Mouse (Mus musculus): ENCODE measurements around the gene Pde4d.

Gene Pde4d

DNA sequence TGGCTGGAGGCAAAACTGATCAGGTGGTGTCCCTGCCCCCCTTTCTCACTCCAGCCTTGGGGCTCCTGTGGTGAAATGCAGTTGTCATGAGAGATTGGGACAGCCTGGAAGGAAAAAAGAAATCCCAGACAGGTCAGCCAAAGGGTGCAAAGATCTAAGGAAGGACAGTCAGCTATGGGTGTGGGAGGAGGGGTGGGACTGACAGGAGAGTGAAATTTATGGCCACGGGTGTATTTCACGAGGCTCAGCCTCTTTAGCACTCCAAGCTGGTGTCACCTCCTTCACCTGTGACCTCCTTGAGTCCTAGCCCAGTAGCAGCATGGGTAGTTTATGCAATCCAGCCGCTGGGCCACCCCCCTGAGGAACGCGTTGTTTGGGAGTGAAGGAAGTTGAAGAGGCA lies 1465.1 kb downstream of the Pde4d start:
- in situ Hi-C loops (cut with MboI; ENCODE audit: low pct_unique_long_range_greater_than_20kb in 1 of 2, low sequenced_read_pairs in 2 of 2, unreplicated experiment in 1 of 2): loop anchor here (10.0 to 25.0 kb wide), 4 partner anchors 140 to 678 kb away; partner anchors contain the start of gene Gapt (in 1 of the 2)

DNA sequence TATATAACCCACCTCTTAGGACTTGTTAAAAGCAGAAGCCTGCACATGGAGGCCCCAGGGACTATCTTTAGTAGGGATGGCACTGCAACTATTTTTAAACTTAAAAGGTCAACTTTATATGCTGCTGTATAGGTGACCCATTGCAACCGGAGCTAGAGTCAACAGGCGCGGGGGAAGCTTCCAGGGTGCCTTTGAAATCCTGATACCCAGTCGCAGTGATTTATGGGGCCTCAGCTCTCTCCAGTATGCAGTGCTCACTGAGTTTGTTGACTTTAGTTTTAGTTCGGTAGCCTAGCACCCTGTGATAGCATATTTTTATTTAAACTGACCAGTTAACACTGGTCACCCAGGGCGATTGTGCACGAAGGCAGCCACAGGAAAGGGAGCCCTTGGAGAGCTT lies 1465.8 kb downstream of the Pde4d start:
- in situ Hi-C loops (cut with MboI; ENCODE audit: low pct_unique_long_range_greater_than_20kb in 1 of 2, low sequenced_read_pairs in 2 of 2, unreplicated experiment in 1 of 2): loop anchor here (10.0 to 25.0 kb wide), 4 partner anchors 141 to 678 kb away; partner anchors contain the start of gene Gapt (in 1 of the 2)

DNA sequence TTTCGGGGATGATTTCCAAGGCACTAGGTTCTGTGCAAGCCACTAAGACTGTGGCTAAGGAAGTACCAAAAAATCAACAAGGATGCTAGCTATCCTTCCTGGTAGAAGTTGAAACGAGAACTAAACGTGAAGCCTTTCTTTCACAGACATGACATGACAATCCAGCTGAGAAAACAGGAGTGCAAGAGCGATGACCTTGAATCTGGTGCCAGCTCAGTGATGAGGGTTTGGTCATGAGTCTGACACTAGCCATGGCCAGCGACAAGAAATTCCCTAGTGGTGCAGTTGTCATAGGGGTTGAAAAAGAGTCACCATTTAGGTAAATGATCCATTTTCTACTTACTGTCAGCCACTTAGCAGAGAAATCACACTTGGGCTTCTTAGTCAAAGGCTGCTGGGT lies 1466.2 kb downstream of the Pde4d start:
- in situ Hi-C loops (cut with MboI; ENCODE audit: low pct_unique_long_range_greater_than_20kb in 1 of 2, low sequenced_read_pairs in 2 of 2, unreplicated experiment in 1 of 2): loop anchor here (10.0 to 25.0 kb wide), 4 partner anchors 141 to 679 kb away; partner anchors contain the start of gene Gapt (in 1 of the 2)

DNA sequence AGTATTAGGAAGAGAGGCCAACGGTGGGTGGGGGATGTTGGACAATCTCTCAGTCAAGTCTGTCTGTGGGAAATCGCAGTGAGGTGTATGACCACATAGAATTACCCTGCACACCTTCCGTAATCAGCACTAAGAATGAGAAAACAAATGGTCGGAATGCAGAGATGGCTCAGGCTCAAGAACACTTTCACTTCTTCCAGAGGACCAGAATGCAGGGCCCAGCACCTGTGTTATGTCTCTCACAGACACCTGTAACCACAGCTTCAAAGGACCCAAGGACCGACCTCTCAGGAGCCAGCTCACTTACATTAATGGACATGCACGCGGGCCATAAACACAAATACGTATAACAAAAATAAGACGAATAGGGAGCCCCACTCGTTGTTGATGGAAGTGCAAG lies 1467.8 kb downstream of the Pde4d start:
- in situ Hi-C loops (cut with MboI; ENCODE audit: low pct_unique_long_range_greater_than_20kb in 1 of 2, low sequenced_read_pairs in 2 of 2, unreplicated experiment in 1 of 2): loop anchor here (10.0 to 25.0 kb wide), 4 partner anchors 143 to 680 kb away; partner anchors contain the start of gene Gapt (in 1 of the 2)

DNA sequence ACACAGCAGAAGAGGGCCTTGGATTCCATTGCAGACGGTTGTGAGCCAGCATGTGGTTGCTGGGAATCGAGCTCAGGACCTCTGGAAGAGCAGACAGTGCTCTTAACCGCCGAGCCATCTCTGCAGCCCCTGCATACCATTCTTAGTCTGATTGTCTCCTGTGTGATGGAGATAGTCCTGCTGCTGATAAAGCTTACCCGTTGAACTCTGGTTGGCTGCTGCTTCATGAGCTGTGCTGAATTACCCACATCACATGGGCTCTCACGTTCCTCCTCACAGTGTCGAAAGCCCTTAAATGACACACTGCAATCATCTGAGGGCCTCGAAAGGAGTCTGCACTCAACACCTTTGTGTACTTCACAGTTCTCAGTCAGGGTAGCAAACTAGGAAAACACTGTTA lies 1468.9 kb downstream of the Pde4d start:
- in situ Hi-C loops (cut with MboI; ENCODE audit: low pct_unique_long_range_greater_than_20kb in 1 of 2, low sequenced_read_pairs in 2 of 2, unreplicated experiment in 1 of 2): loop anchor here (10.0 to 25.0 kb wide), 4 partner anchors 144 to 681 kb away; partner anchors contain the start of gene Gapt (in 1 of the 2)

DNA sequence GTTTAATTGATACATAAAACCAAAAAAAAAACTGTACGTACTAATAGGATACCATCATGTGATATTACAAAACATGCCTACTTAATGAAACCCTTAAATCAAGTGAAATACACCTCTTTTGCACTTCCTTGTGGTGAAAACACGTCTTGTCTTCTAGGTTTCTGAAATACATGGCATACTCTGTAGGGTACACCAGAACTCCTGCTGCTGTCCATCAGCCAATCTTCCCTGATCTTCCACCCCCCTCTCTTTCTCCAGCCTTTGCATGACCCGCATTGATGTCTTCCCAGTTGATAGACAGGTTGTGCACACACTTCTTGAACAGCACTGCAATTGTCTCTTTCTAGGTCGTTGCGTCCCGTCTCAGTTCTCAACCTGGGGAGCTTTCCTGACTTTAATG lies 1470.5 kb downstream of the Pde4d start:
- in situ Hi-C loops (cut with MboI; ENCODE audit: low pct_unique_long_range_greater_than_20kb in 1 of 2, low sequenced_read_pairs in 2 of 2, unreplicated experiment in 1 of 2): loop anchor here (5.0 to 25.0 kb wide), 5 partner anchors 97 to 683 kb away; partner anchors contain the start of gene Gapt (in 1 of the 2)

DNA sequence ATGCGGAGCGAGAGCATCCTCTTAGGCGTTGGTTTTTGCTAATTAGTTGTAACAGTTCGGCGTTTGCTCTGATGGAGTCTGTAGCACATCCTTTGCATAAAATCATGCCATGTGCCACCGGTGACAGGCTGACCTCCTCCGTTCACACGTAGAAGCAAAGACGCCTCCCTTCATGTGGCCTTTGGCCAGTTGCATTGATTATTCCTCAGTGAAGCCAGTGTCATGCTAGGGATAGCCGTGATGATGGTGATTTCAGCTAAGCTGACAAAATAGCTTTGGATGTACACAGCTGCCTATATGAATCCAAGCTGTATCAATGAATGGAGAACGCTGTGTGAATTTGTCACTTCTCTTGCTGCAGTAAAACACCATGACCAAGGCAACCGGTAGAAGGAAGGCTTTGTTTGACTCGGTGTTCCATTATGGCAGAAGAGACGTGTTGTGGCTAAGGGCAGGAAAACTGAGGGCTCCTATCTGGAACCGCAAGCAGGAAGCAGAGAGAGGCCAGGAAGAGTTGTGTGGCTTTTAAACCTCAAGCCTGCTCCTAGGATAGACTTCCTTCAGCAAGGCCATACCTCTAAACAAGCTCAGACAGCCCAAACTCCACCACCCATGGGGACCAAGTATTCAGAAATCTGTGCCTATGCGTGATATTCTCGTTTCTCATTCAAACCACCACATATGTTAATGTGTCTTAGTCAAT lies 1471.7 kb downstream of the Pde4d start:
- in situ Hi-C loops (cut with MboI; ENCODE audit: low pct_unique_long_range_greater_than_20kb in 1 of 2, low sequenced_read_pairs in 2 of 2, unreplicated experiment in 1 of 2): loop anchor here (5.0 to 25.0 kb wide), 5 partner anchors 96 to 684 kb away; partner anchors contain the start of gene Gapt (in 1 of the 2)

DNA sequence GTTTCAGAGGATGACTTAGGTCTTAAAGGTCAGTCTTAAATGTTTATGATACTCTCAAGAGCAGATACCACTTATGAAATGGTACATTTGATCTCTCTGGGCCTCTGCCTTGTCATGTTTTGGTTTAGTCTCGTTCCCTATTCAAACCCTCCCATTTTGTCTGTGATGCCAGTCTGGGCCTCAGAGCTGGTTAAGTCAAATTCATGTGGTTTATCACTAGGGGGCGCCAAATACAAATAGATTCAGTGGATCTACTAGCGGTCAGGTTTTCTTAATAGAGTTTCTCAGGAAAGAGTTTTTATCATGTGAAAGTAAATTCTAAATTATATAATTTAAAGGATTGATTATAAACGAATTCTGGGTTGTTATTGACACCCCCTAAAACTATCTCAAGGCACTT lies 1472.5 kb downstream of the Pde4d start:
- in situ Hi-C loops (cut with MboI; ENCODE audit: low pct_unique_long_range_greater_than_20kb in 1 of 2, low sequenced_read_pairs in 2 of 2, unreplicated experiment in 1 of 2): loop anchor here (5.0 to 25.0 kb wide), 5 partner anchors 95 to 685 kb away; partner anchors contain the start of gene Gapt (in 1 of the 2)

DNA sequence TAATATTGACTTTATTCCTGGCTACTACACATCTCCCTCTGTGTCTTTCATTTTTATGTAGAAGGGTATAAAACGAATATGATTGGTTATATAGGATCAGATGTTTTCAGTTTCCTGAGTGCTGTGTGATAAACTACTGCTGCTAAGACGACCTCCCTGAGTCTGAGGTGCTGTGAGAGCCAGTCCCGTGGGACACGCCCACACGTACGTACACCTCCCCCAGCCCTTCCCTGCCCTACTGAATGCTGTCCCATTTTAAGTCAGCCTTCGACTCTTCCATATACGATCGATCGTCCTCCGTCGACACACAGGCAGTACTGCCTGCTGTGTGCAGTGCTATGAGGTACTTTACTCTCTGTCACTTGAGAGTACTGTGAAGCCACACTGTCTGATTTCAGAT lies 1473.0 kb downstream of the Pde4d start:
- in situ Hi-C loops (cut with MboI; ENCODE audit: low pct_unique_long_range_greater_than_20kb in 1 of 2, low sequenced_read_pairs in 2 of 2, unreplicated experiment in 1 of 2): loop anchor here (5.0 to 25.0 kb wide), 5 partner anchors 95 to 685 kb away; partner anchors contain the start of gene Gapt (in 1 of the 2)

DNA sequence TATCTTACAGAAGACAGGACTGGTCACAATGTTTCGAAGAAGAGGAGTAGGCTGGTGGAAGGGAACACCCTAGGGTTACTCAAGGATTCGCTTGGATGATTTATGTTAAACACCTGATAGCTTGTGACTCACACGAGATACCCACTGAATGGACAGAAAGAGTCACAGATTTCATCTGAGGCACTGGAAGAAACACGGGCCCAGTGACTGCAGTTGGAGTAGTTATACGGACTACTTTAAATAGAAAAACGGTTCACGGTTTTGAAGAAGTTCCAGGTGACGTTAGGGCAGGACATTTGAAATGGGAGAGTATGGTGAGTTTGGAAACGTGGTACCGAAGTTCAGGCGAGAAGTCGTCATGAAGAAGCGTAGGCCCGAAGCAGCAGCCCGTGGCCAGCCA lies 1475.0 kb downstream of the Pde4d start:
- in situ Hi-C loops (cut with MboI; ENCODE audit: low pct_unique_long_range_greater_than_20kb in 1 of 2, low sequenced_read_pairs in 2 of 2, unreplicated experiment in 1 of 2): loop anchor here (5.0 to 25.0 kb wide), 5 partner anchors 93 to 687 kb away; partner anchors contain the start of gene Gapt (in 1 of the 2)

DNA sequence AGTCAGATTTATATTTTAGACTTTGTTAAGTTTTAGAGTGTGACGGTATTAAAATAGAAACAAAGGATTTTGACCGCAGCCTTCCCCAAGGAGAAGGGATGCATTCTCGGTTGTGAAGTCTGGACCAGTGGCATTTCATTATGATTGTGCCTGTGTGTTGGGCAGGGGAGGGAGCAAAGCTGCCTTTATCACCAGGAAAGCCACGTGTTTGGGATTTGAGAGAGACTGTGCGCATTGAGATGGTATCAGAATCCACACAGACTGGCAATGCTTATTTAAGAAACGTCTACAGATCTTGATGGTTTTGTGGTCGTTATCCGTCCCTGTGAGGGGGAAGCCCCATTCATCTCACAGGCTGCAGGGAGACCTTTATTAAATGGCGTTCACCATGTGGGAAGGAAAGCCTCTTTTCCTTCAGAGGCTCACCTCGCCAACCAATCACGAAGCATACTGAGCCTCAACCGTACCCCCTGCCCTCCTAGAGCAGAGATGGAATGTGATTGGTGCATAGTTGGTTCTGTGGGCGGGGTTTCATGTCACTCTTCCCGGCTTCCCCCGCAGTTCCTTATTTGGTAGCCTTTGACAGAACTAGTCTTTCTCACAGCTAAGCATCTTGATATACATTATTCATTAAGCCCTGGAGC lies 1476.7 kb downstream of the Pde4d start:
- in situ Hi-C loops (cut with MboI; ENCODE audit: low pct_unique_long_range_greater_than_20kb in 1 of 2, low sequenced_read_pairs in 2 of 2, unreplicated experiment in 1 of 2): no loop called here

DNA sequence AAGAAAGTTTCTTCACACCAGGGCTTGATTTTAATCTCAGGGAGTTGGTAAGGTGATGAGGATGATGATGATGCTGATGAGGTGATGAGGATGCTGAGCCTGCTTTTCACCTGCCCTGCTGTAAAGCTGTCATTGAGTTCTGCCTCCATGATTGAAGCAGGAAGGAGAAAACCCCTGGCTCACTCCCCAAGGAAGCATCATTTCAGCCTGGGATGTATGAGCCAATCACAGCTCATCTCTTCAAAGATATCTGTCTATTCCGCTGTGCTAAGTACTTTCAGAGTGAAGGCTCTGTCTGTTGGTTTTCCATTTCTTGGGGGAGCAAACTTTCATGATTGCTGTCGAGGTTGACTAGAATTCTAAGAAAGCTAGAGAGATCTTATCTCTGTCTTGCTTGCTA lies 1478.0 kb downstream of the Pde4d start:
- in situ Hi-C loops (cut with MboI; ENCODE audit: low pct_unique_long_range_greater_than_20kb in 1 of 2, low sequenced_read_pairs in 2 of 2, unreplicated experiment in 1 of 2): no loop called here

DNA sequence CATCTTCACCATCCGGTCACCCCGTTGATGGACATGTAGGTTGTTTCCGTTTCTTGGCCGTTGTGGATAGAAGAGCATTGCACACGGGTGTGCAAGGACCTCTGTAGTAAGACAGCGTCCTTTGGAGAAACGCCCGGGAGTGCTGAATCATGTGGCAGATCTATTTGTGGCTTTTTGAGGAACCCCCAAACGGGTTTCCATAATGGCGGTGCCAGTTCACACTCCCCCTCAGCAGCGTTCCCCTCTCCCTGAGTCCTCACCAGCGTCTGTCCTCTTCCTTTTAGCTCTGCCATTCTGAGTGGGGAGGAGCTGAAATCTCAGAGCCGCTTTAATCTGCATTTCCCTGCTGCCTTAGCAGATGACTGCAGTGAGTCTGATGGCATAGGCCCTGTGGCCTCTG lies 1482.9 kb downstream of the Pde4d start:
- in situ Hi-C loops (cut with MboI; ENCODE audit: low pct_unique_long_range_greater_than_20kb in 1 of 2, low sequenced_read_pairs in 2 of 2, unreplicated experiment in 1 of 2): no loop called here

DNA sequence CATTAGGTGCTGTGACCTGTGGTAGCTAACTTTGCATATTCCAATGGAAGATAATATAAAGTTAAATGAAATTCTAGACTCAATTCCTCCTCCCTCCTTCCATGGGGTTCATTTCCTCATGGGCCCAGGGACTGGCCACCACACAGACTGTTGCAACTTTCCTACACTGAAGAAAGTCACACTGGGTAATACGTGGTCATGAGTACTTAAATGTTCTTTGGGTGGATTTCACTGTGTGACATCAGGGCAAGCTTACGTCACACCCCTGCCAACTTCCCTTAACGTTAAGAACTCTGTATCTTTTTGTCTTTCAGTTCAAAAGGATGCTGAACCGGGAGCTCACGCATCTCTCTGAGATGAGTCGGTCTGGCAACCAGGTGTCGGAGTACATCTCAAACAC lies 1483.8 kb downstream of the Pde4d start:
- in situ Hi-C loops (cut with MboI; ENCODE audit: low pct_unique_long_range_greater_than_20kb in 1 of 2, low sequenced_read_pairs in 2 of 2, unreplicated experiment in 1 of 2): no loop called here

DNA sequence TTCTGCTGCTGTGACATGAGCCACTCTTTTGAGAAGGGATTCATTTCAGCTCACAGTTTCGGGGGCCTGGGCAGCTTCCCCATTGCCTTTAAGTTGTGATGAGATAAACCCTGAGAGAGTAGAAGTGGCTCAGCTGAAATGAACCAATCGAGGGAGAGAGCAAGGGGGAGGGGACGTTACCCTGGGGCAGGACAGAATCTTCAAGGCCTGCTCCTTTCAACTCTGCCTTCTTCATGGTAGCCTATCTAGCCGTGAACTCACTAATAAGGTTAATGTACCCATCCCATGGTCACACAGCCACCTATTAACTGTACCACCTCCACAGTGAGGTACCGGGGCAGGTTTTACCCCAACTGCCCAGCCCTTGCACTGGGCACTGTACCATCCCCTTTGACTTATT lies 1487.1 kb downstream of the Pde4d start:
- in situ Hi-C loops (cut with MboI; ENCODE audit: low pct_unique_long_range_greater_than_20kb in 1 of 2, low sequenced_read_pairs in 2 of 2, unreplicated experiment in 1 of 2): no loop called here

DNA sequence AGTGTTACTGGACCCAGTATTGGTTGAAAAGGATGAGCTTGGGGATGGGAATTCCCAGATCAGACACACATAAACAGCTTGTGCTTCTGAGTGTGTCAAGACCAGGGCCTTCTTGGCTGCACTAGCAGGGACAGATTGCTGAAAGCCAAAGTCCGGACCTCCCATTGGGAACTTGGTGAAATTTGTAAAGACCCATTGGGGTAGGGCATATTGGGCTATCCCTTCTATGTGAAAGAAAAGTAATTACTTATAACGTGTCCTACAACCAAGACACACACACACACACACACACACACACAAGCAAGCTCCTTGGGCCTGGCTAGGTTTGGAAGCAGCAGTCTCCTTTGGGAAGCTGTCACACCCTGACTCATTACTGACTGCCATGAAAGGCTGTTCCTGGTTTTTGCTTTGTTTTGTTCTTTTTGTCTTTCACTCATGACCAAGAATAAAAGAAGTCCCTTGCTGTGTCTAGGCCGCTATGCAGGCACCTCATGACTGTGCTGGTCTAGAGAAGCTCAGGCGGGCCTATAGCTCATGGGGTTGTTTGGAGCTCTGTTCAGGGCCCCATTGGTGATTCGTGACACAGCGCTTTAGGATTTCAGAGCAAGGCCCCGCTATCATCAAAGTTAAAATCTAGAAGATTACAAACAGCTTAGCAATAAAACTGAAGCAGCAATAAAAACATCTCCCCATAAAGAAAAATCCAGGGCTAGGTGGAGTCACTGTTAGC lies 1495.2 kb downstream of the Pde4d start:
- in situ Hi-C loops (cut with MboI; ENCODE audit: low pct_unique_long_range_greater_than_20kb in 1 of 2, low sequenced_read_pairs in 2 of 2, unreplicated experiment in 1 of 2): no loop called here

DNA sequence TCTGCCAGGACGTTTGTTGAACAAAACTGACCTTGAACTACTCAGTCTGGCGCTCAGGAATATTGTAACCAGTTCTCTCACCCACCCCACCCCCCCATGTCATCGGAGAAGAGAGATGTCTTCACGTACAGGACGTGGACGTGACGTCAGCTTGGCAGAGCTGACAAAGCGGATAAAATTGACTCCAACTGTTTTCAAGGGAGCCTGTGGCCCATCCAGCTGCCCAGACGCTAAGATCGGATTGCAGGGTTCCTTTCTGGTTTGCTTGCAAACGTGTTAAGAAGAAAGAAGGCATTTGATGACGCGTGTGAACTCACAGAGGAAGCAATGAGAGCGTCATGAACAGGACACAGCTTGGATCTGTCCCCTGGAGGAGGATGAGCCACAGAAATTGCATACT lies 1501.7 kb downstream of the Pde4d start:
- in situ Hi-C loops (cut with MboI; ENCODE audit: low pct_unique_long_range_greater_than_20kb in 1 of 2, low sequenced_read_pairs in 2 of 2, unreplicated experiment in 1 of 2): no loop called here

DNA sequence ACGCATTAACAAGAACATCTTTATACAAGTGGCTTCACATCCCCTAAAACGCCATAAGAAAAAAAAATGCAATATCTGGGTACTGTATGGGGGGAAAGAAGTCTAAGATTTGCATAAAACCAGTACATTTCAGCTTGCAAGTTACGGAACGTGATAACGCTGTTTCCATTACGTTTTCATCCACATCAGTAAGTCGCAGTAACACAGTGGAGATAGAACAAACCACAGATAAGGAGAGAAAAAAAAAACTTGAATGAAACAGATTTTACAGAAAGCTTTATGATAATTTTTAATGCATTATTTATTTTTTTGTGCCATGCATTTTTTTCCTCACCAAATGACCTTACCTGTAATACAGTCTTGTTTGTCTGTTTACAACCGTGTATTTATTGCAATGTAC lies 1504.4 kb downstream of the Pde4d start:
- in situ Hi-C loops (cut with MboI; ENCODE audit: low pct_unique_long_range_greater_than_20kb in 1 of 2, low sequenced_read_pairs in 2 of 2, unreplicated experiment in 1 of 2): no loop called here

DNA sequence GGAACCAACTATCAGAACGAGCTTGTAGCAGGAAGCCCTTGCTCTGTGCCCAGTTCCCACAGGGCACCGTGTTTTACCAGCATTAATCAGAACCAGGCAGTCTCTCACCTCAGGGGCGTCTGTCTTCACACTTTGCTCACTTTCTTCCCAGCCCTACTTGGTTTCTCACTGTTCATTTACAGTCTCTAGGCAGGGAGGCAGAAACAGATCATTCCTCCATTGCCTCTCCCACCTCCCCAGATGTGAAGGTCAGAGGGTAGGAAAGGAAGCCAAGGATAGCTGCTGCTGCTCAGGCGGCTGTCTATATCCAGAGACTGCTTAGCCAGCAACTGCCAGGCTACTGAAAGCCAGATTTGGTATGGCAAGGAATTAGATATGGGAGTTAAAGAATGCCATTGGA lies 1508.2 kb downstream of the Pde4d start:
- in situ Hi-C loops (cut with MboI; ENCODE audit: low pct_unique_long_range_greater_than_20kb in 1 of 2, low sequenced_read_pairs in 2 of 2, unreplicated experiment in 1 of 2): no loop called here
